Mouse (Mus musculus): ENCODE results near the gene Ccsap. TPM values are rescaled to one million over a fixed set of nuclear protein-coding genes. Genes with fewer than 3 reads are reported as not detected.

Ccsap gene
- polyA plus RNA-seq, 1 experiment from 2014 or later, result 6.9 TPM

GRCm38 (mm10) chr8:123799434-123799833 is 60.6 kb downstream of the Ccsap start:
- H3K4me2 ChIP-seq (ENCODE audit: low read depth, low read length), result no peak overlapping the region
- no peaks in the 10 kb centered on the region for H3K27me3 ChIP-seq (ENCODE audit: control insufficient read depth, insufficient read depth, low read length)
- WGBS, result 66% methylated on average over 6 of the region's 6 CpGs
- DNase-seq (ENCODE audit: low spot score), result no peak
- no peak overlapping the region for H3K9ac ChIP-seq (replicated peaks; ENCODE audit: low read length)
- no peak overlapping the region; the same call in 1 of the 2 replicates for H3K27ac ChIP-seq (replicated peaks; ENCODE audit: low read depth, low read length)
- H3K9me3 ChIP-seq (replicated peaks; ENCODE audit: control insufficient read depth, low read length), result no peaks in the 10 kb centered on the region
- no peak overlapping the region for H3K4me3 ChIP-seq (ENCODE audit: low read depth, low read length)
- peak; percentile 50; the same call in 1 of the 2 replicates for ATAC-seq (replicated peaks; ENCODE audit: insufficient number of reproducible peaks, low FRiP score, low TSS enrichment, low read depth)
- H3K4me1 ChIP-seq (ENCODE audit: control insufficient read depth, insufficient read depth, low read length), result no peaks in the 10 kb centered on the region
- no peaks in the 10 kb centered on the region for H3K36me3 ChIP-seq (replicated peaks; ENCODE audit: control insufficient read depth, insufficient read depth, low read depth, low read length)

GRCm38 (mm10) chr8:123797928-123798327 is 62.1 kb downstream of the Ccsap start:
- DNase-seq (ENCODE audit: low spot score) (no peak), ATAC-seq (replicated peaks; ENCODE audit: insufficient number of reproducible peaks, low FRiP score, low TSS enrichment, low read depth) (no peak)
- H3K27ac ChIP-seq (replicated peaks; ENCODE audit: low read depth, low read length), result no peak overlapping the region
- no peaks in the 10 kb centered on the region for H3K36me3 ChIP-seq (replicated peaks; ENCODE audit: control insufficient read depth, insufficient read depth, low read depth, low read length)
- no peaks in the 10 kb centered on the region for H3K27me3 ChIP-seq (ENCODE audit: control insufficient read depth, insufficient read depth, low read length)
- H3K4me2 ChIP-seq (ENCODE audit: low read depth, low read length), result no peak overlapping the region
- 90% methylated on average over 15 of the region's 15 CpGs for WGBS
- no peak overlapping the region for H3K9ac ChIP-seq (replicated peaks; ENCODE audit: low read length)
- H3K9me3 ChIP-seq (replicated peaks; ENCODE audit: control insufficient read depth, low read length), result no peaks in the 10 kb centered on the region
- no peak overlapping the region for H3K4me3 ChIP-seq (ENCODE audit: low read depth, low read length)
- no peaks in the 10 kb centered on the region for H3K4me1 ChIP-seq (ENCODE audit: control insufficient read depth, insufficient read depth, low read length)

- WGBS, result 29% methylated on average over 4 of the region's 4 CpGs
- Histone ChIP-seq H3K4me3 (ENCODE audit: low read depth, low read length) (no peak overlapping the region), H3K9ac (replicated peaks; ENCODE audit: low read length) (no peak overlapping the region), H3K4me2 (ENCODE audit: low read depth, low read length) (no peak overlapping the region), H3K36me3 (replicated peaks; ENCODE audit: control insufficient read depth, insufficient read depth, low read depth, low read length) (no peaks in the 10 kb centered on the region), H3K9me3 (replicated peaks; ENCODE audit: control insufficient read depth, low read length) (no peaks in the 10 kb centered on the region), H3K27ac (replicated peaks; ENCODE audit: low read depth, low read length) (no peak overlapping the region), H3K4me1 (ENCODE audit: control insufficient read depth, insufficient read depth, low read length) (no peaks in the 10 kb centered on the region), H3K27me3 (ENCODE audit: control insufficient read depth, insufficient read depth, low read length) (no peaks in the 10 kb centered on the region)
- DNase-seq (ENCODE audit: low spot score), result no peak
- no peak for ATAC-seq (replicated peaks; ENCODE audit: insufficient number of reproducible peaks, low FRiP score, low TSS enrichment, low read depth)
Observed at GRCm38 (mm10) chr8:123796758-123797157, 63.3 kb downstream of the Ccsap start.

- H3K27me3 ChIP-seq (ENCODE audit: control insufficient read depth, insufficient read depth, low read length), result no peaks in the 10 kb centered on the region
- H3K27ac ChIP-seq (replicated peaks; ENCODE audit: low read depth, low read length), result no peak overlapping the region
- DNase-seq (ENCODE audit: low spot score) (no peak), ATAC-seq (replicated peaks; ENCODE audit: insufficient number of reproducible peaks, low FRiP score, low TSS enrichment, low read depth) (no peak)
- no peak overlapping the region for H3K4me2 ChIP-seq (ENCODE audit: low read depth, low read length)
- H3K9ac ChIP-seq (replicated peaks; ENCODE audit: low read length), result no peak overlapping the region
- no peak overlapping the region for H3K4me3 ChIP-seq (ENCODE audit: low read depth, low read length)
- H3K36me3 ChIP-seq (replicated peaks; ENCODE audit: control insufficient read depth, insufficient read depth, low read depth, low read length), result no peaks in the 10 kb centered on the region
- WGBS, result 81% methylated on average over 4 of the region's 4 CpGs
- H3K9me3 ChIP-seq (replicated peaks; ENCODE audit: control insufficient read depth, low read length), result no peaks in the 10 kb centered on the region
- no peaks in the 10 kb centered on the region for H3K4me1 ChIP-seq (ENCODE audit: control insufficient read depth, insufficient read depth, low read length)
Observed at GRCm38 (mm10) chr8:123794766-123795165, 65.2 kb downstream of the Ccsap start.

- no peaks in the 10 kb centered on the region for H3K27me3 ChIP-seq (ENCODE audit: control insufficient read depth, insufficient read depth, low read length)
- no peak overlapping the region for H3K9ac ChIP-seq (replicated peaks; ENCODE audit: low read length)
- WGBS, result 71% methylated on average over 10 of the region's 10 CpGs
- no peak overlapping the region for H3K4me2 ChIP-seq (ENCODE audit: low read depth, low read length)
- no peaks in the 10 kb centered on the region for H3K36me3 ChIP-seq (replicated peaks; ENCODE audit: control insufficient read depth, insufficient read depth, low read depth, low read length)
- H3K4me1 ChIP-seq (ENCODE audit: control insufficient read depth, insufficient read depth, low read length), result no peaks in the 10 kb centered on the region
- no peaks in the 10 kb centered on the region for H3K9me3 ChIP-seq (replicated peaks; ENCODE audit: control insufficient read depth, low read length)
- H3K4me3 ChIP-seq (ENCODE audit: low read depth, low read length), result no peak overlapping the region
- no peak overlapping the region for H3K27ac ChIP-seq (replicated peaks; ENCODE audit: low read depth, low read length)
- no peak for DNase-seq (ENCODE audit: low spot score)
- no peak for ATAC-seq (replicated peaks; ENCODE audit: insufficient number of reproducible peaks, low FRiP score, low TSS enrichment, low read depth)
Observed at GRCm38 (mm10) chr8:123793900-123794299, 66.1 kb downstream of the Ccsap start.

- DNase-seq (ENCODE audit: low spot score), result no peak
- Histone ChIP-seq H3K4me3 (ENCODE audit: low read depth, low read length) (no peak overlapping the region), H3K27ac (replicated peaks; ENCODE audit: low read depth, low read length) (no peak overlapping the region), H3K4me1 (ENCODE audit: control insufficient read depth, insufficient read depth, low read length) (no peaks in the 10 kb centered on the region), H3K4me2 (ENCODE audit: low read depth, low read length) (no peak overlapping the region), H3K27me3 (ENCODE audit: control insufficient read depth, insufficient read depth, low read length) (no peaks in the 10 kb centered on the region), H3K9ac (replicated peaks; ENCODE audit: low read length) (no peak overlapping the region; the same call in 1 of the 2 replicates), H3K36me3 (replicated peaks; ENCODE audit: control insufficient read depth, insufficient read depth, low read depth, low read length) (no peaks in the 10 kb centered on the region), H3K9me3 (replicated peaks; ENCODE audit: control insufficient read depth, low read length) (no peaks in the 10 kb centered on the region)
- ATAC-seq (replicated peaks; ENCODE audit: insufficient number of reproducible peaks, low FRiP score, low TSS enrichment, low read depth), result no peak
- 78% methylated on average over 7 of the region's 7 CpGs for WGBS
Observed at GRCm38 (mm10) chr8:123791845-123792225, 68.2 kb downstream of the Ccsap start.

- H3K27me3 ChIP-seq (ENCODE audit: control insufficient read depth, insufficient read depth, low read length), result no peaks in the 10 kb centered on the region
- 57% methylated on average over 16 of the region's 16 CpGs for WGBS
- no peaks in the 10 kb centered on the region for H3K4me1 ChIP-seq (ENCODE audit: control insufficient read depth, insufficient read depth, low read length)
- no peaks in the 10 kb centered on the region for H3K36me3 ChIP-seq (replicated peaks; ENCODE audit: control insufficient read depth, insufficient read depth, low read depth, low read length)
- no peak overlapping the region for H3K27ac ChIP-seq (replicated peaks; ENCODE audit: low read depth, low read length)
- DNase-seq (ENCODE audit: low spot score) (peak; percentile 34), ATAC-seq (replicated peaks; ENCODE audit: insufficient number of reproducible peaks, low FRiP score, low TSS enrichment, low read depth) (peak; percentile 56)
- peak overlapping the region; percentile 14 for H3K9ac ChIP-seq (replicated peaks; ENCODE audit: low read length)
- H3K4me2 ChIP-seq (ENCODE audit: low read depth, low read length), result no peak overlapping the region
- no peak overlapping the region for H3K4me3 ChIP-seq (ENCODE audit: low read depth, low read length)
- H3K9me3 ChIP-seq (replicated peaks; ENCODE audit: control insufficient read depth, low read length), result no peaks in the 10 kb centered on the region
Observed at GRCm38 (mm10) chr8:123791101-123791844, 68.7 kb downstream of the Ccsap start.
